Mouse (Mus musculus) liver, embryonic 12.5 days (tissue): ENCODE data around the gene Pld5. TPM values are rescaled to one million over a fixed set of nuclear protein-coding genes. Genes with fewer than 3 reads are reported as not detected.
A peak's percentile ranks its signal among the peaks of the same experiment; 100 is the strongest.

ENCODE experiments used
- ATAC-seq: fragments of 200-750 bp; cut with Nextera tagmentation; 2 replicates; pipeline ENCODE4 v1.8.0; 2017; ENCODE audit warnings: moderate number of reproducible peaks, mild to moderate bottlenecking, moderate library complexity
- H3K27ac ChIP-seq: fragments of 300-500 bp; sonication (generic); 2 replicates; pipeline ENCODE4 v1.5.1; 2016; ENCODE audit warnings: mild to moderate bottlenecking
- H3K27me3 ChIP-seq: fragments of 300-500 bp; sonication (generic); replicated peaks from 2 replicates; pipeline ENCODE4 v1.6.1; 2016; ENCODE audit warnings: mild to moderate bottlenecking, moderate library complexity
- H3K36me3 ChIP-seq: fragments of 300-500 bp; sonication (generic); 2 replicates; pipeline ENCODE4 v1.6.1; 2016; ENCODE audit warnings: mild to moderate bottlenecking, moderate library complexity
- H3K4me1 ChIP-seq: fragments of 300-500 bp; sonication (generic); 2 replicates; pipeline ENCODE4 v1.6.1; 2016
- H3K4me2 ChIP-seq: fragments of 300-500 bp; sonication (generic); 2 replicates; pipeline ENCODE4 v1.6.1; 2016; ENCODE audit warnings: mild to moderate bottlenecking, moderate library complexity
- H3K4me3 ChIP-seq: fragments of 300-500 bp; sonication (generic); 2 replicates; pipeline ENCODE4 v1.5.1; 2016; ENCODE audit warnings: mild to moderate bottlenecking, moderate library complexity
- H3K9ac ChIP-seq: fragments of 300-500 bp; sonication (generic); 2 replicates; pipeline ENCODE4 v1.6.1; 2016; ENCODE audit warnings: mild to moderate bottlenecking, moderate library complexity
- H3K9me3 ChIP-seq: fragments of 300-500 bp; sonication (generic); replicated peaks from 2 replicates; pipeline ENCODE4 v1.6.1; 2016; ENCODE audit warnings: mild to moderate bottlenecking, moderate library complexity
- WGBS: fragments of 180-500 bp; shearing (Covaris S2); methylation state at CpG from one replicate; pipeline ENCODE4 v1.1.7; 2016; ENCODE audit not compliant: insufficient replicate concordance; 5-methylcytosine and 5-hydroxymethylcytosine counted together
- polyA plus RNA-seq: library from polyadenylated mRNA; unstranded; fragments of >200 nt; fragmentation: Nextera tagmentation; extraction: Ambion mirVana; gene quantifications from 2 replicates; pipeline ENCODE4 v1.2.1, GENCODE M21; 2016

The Pld5 gene
- polyA plus RNA-seq = 0.04 TPM in 1 of 2 replicates, not detected in the other

- Histone ChIP-seq H3K27me3 (peaks cover 35% of the 10 kb centered on the region), H3K36me3 (no peaks in the 10 kb centered on the region), H3K4me1 (peaks cover 6% of the 10 kb centered on the region; the same call in 1 of the 2 replicates), H3K9me3 (no peaks in the 10 kb centered on the region), H3K4me3 (peak within 1 kb of the TSS; percentile 44), H3K27ac (no peak within 1 kb of the TSS), H3K4me2 (peak within 1 kb of the TSS; percentile 67), H3K9ac (no peak within 1 kb of the TSS)
- ATAC-seq = peak; percentile 27
- WGBS = 3% methylated on average over 43 of the region's 86 CpGs
These were observed at the start of gene Pld5 for GRCm38 (mm10) chr1:176274667-176275610. Pld5 (minus strand) TSS chr1:176275312.

- Histone ChIP-seq H3K36me3 (no peaks in the 10 kb centered on the region), H3K27ac (no peak overlapping the region), H3K9ac (no peak overlapping the region), H3K4me1 (no peaks in the 10 kb centered on the region), H3K9me3 (no peaks in the 10 kb centered on the region), H3K4me3 (no peak overlapping the region), H3K4me2 (no peak overlapping the region), H3K27me3 (no peaks in the 10 kb centered on the region)
- WGBS = 60% methylated on average over 2 of the region's 2 CpGs
- no peak for ATAC-seq
These were observed 40.0 kb upstream of the Pld5 start for GRCm38 (mm10) chr1:176315063-176315462.

- H3K4me1 ChIP-seq = no peaks in the 10 kb centered on the region
- no peaks in the 10 kb centered on the region for H3K27me3 ChIP-seq
- H3K36me3 ChIP-seq = no peaks in the 10 kb centered on the region
- no peak overlapping the region for H3K27ac ChIP-seq
- H3K4me2 ChIP-seq = no peak overlapping the region
- H3K9ac ChIP-seq = no peak overlapping the region
- no peaks in the 10 kb centered on the region for H3K9me3 ChIP-seq
- no peak overlapping the region for H3K4me3 ChIP-seq
- 72% methylated on average over 3 of the region's 3 CpGs for WGBS
- ATAC-seq = no peak
These were observed 35.1 kb upstream of the Pld5 start for GRCm38 (mm10) chr1:176310174-176310573.

- Histone ChIP-seq H3K9ac (no peak overlapping the region), H3K36me3 (no peaks in the 10 kb centered on the region), H3K27ac (no peak overlapping the region), H3K9me3 (no peaks in the 10 kb centered on the region), H3K27me3 (no peaks in the 10 kb centered on the region), H3K4me3 (no peak overlapping the region), H3K4me2 (no peak overlapping the region), H3K4me1 (no peaks in the 10 kb centered on the region)
- ATAC-seq = no peak
- 79% methylated on average over 5 of the region's 5 CpGs for WGBS
These were observed 14.3 kb upstream of the Pld5 start for GRCm38 (mm10) chr1:176289396-176289795.

- H3K27me3 ChIP-seq = peaks cover 35% of the 10 kb centered on the region
- H3K27ac ChIP-seq = no peak overlapping the region
- peak overlapping the region; percentile 44 for H3K4me3 ChIP-seq
- peaks cover 6% of the 10 kb centered on the region; the same call in 1 of the 2 replicates for H3K4me1 ChIP-seq
- 16% methylated on average over 11 of the region's 11 CpGs for WGBS
- no peaks in the 10 kb centered on the region for H3K36me3 ChIP-seq
- no peak overlapping the region for H3K9ac ChIP-seq
- H3K4me2 ChIP-seq = peak overlapping the region; percentile 67
- H3K9me3 ChIP-seq = no peaks in the 10 kb centered on the region
- no peak for ATAC-seq
These were observed 484 bp upstream of the Pld5 start for GRCm38 (mm10) chr1:176275611-176275980.

GRCm38 (mm10) chr1:176248717-176249030, 26.4 kb downstream of the Pld5 start:
- Histone ChIP-seq H3K36me3 (no peaks in the 10 kb centered on the region), H3K27ac (no peak overlapping the region), H3K27me3 (no peaks in the 10 kb centered on the region), H3K4me3 (no peak overlapping the region), H3K9ac (no peak overlapping the region), H3K9me3 (no peaks in the 10 kb centered on the region), H3K4me1 (no peaks in the 10 kb centered on the region), H3K4me2 (no peak overlapping the region)
- no peak for ATAC-seq
- WGBS = 65% methylated on average over 5 of the region's 5 CpGs

GRCm38 (mm10) chr1:176247885-176248716, 27.0 kb downstream of the Pld5 start:
- no peak overlapping the region for H3K4me3 ChIP-seq
- H3K36me3 ChIP-seq = no peaks in the 10 kb centered on the region
- no peaks in the 10 kb centered on the region for H3K9me3 ChIP-seq
- H3K27ac ChIP-seq = no peak overlapping the region
- ATAC-seq = no peak
- no peak overlapping the region for H3K4me2 ChIP-seq
- no peaks in the 10 kb centered on the region for H3K4me1 ChIP-seq
- 76% methylated on average over 9 of the region's 9 CpGs for WGBS
- no peaks in the 10 kb centered on the region for H3K27me3 ChIP-seq
- H3K9ac ChIP-seq = no peak overlapping the region

GRCm38 (mm10) chr1:176239199-176239598, 35.9 kb downstream of the Pld5 start:
- Histone ChIP-seq H3K36me3 (no peaks in the 10 kb centered on the region), H3K4me3 (no peak overlapping the region), H3K4me1 (no peaks in the 10 kb centered on the region), H3K27ac (no peak overlapping the region), H3K9ac (no peak overlapping the region), H3K27me3 (no peaks in the 10 kb centered on the region), H3K9me3 (no peaks in the 10 kb centered on the region), H3K4me2 (no peak overlapping the region)
- 69% methylated on average over 2 of the region's 2 CpGs for WGBS
- no peak for ATAC-seq

GRCm38 (mm10) chr1:176223794-176224193, 51.3 kb downstream of the Pld5 start:
- no peaks in the 10 kb centered on the region for H3K27me3 ChIP-seq
- H3K4me1 ChIP-seq = no peaks in the 10 kb centered on the region
- H3K4me2 ChIP-seq = no peak overlapping the region
- no peaks in the 10 kb centered on the region for H3K9me3 ChIP-seq
- no peak for ATAC-seq
- H3K36me3 ChIP-seq = no peaks in the 10 kb centered on the region
- no peak overlapping the region for H3K9ac ChIP-seq
- H3K4me3 ChIP-seq = no peak overlapping the region
- no peak overlapping the region for H3K27ac ChIP-seq
- WGBS = 46% methylated on average over 10 of the region's 10 CpGs

GRCm38 (mm10) chr1:176223196-176223595, 51.9 kb downstream of the Pld5 start:
- no peak overlapping the region for H3K4me3 ChIP-seq
- no peaks in the 10 kb centered on the region for H3K9me3 ChIP-seq
- WGBS = 8% methylated on average over 12 of the region's 12 CpGs
- H3K27ac ChIP-seq = no peak overlapping the region
- no peak overlapping the region for H3K9ac ChIP-seq
- H3K4me1 ChIP-seq = no peaks in the 10 kb centered on the region
- no peak overlapping the region for H3K4me2 ChIP-seq
- H3K36me3 ChIP-seq = no peaks in the 10 kb centered on the region
- H3K27me3 ChIP-seq = no peaks in the 10 kb centered on the region
- no peak for ATAC-seq

- no peaks in the 10 kb centered on the region for H3K27me3 ChIP-seq
- 69% methylated on average over 5 of the region's 5 CpGs for WGBS
- ATAC-seq = no peak
- no peak overlapping the region for H3K4me2 ChIP-seq
- no peaks in the 10 kb centered on the region for H3K9me3 ChIP-seq
- H3K9ac ChIP-seq = no peak overlapping the region
- H3K4me1 ChIP-seq = no peaks in the 10 kb centered on the region
- H3K36me3 ChIP-seq = no peaks in the 10 kb centered on the region
- H3K4me3 ChIP-seq = no peak overlapping the region
- no peak overlapping the region for H3K27ac ChIP-seq
These were observed 56.9 kb downstream of the Pld5 start for GRCm38 (mm10) chr1:176218217-176218616.

GRCm38 (mm10) chr1:176213645-176214221, 61.4 kb downstream of the Pld5 start:
- WGBS = 47% methylated on average over 17 of the region's 17 CpGs
- H3K4me1 ChIP-seq = no peaks in the 10 kb centered on the region
- ATAC-seq = no peak
- no peaks in the 10 kb centered on the region for H3K36me3 ChIP-seq
- no peaks in the 10 kb centered on the region for H3K27me3 ChIP-seq
- H3K9ac ChIP-seq = no peak overlapping the region
- no peak overlapping the region for H3K4me3 ChIP-seq
- no peaks in the 10 kb centered on the region for H3K9me3 ChIP-seq
- no peak overlapping the region for H3K4me2 ChIP-seq
- no peak overlapping the region for H3K27ac ChIP-seq
